Mouse (Mus musculus) neural tube, embryonic 12.5 days (tissue): Measurements from ENCODE around the gene Banf2. TPM values are rescaled to one million over a fixed set of nuclear protein-coding genes. Genes with fewer than 3 reads are reported as not detected.

ENCODE experiments used
- ATAC-seq: fragments of 200-750 bp; cut with Nextera tagmentation; 2 replicates; pipeline ENCODE4 v1.8.0; 2017; ENCODE audit warnings: low read depth, mild to moderate bottlenecking, moderate TSS enrichment, moderate library complexity; ENCODE audit not compliant: low FRiP score
- H3K27ac ChIP-seq: fragments of 300-500 bp; sonication (generic); 2 replicates; pipeline ENCODE4 v1.5.1; 2016
- H3K27me3 ChIP-seq: fragments of 300-500 bp; sonication (generic); replicated peaks from 2 replicates; pipeline ENCODE4 v1.6.1; 2016; ENCODE audit warnings: mild to moderate bottlenecking
- H3K36me3 ChIP-seq: fragments of 300-500 bp; sonication (generic); 2 replicates; pipeline ENCODE4 v1.6.1; 2016; ENCODE audit warnings: mild to moderate bottlenecking
- H3K4me1 ChIP-seq: fragments of 300-500 bp; sonication (generic); 2 replicates; pipeline ENCODE4 v1.6.1; 2016
- H3K4me2 ChIP-seq: fragments of 300-500 bp; sonication (generic); replicated peaks from 2 replicates; pipeline ENCODE4 v1.6.1; 2016; ENCODE audit warnings: mild to moderate bottlenecking
- H3K4me3 ChIP-seq: fragments of 300-500 bp; sonication (generic); 2 replicates; pipeline ENCODE4 v1.5.1; 2016
- H3K9ac ChIP-seq: fragments of 300-500 bp; sonication (generic); 2 replicates; pipeline ENCODE4 v1.6.1; 2016; ENCODE audit warnings: mild to moderate bottlenecking
- H3K9me3 ChIP-seq: fragments of 300-500 bp; sonication (generic); 2 replicates; pipeline ENCODE4 v1.6.1; 2016; ENCODE audit warnings: mild to moderate bottlenecking
- WGBS: fragments of 180-500 bp; shearing (Covaris S2); methylation state at CpG from one replicate; pipeline ENCODE4 v1.1.7; 2016; 5-methylcytosine and 5-hydroxymethylcytosine counted together
- polyA plus RNA-seq: library from polyadenylated mRNA; unstranded; fragments of >200 nt; fragmentation: Nextera tagmentation; extraction: Ambion mirVana; gene quantifications from 2 replicates; pipeline ENCODE4 v1.2.1, GENCODE M21; 2016

Banf2 gene
- polyA plus RNA-seq, 1 experiment from 2014 or later: not detected

GRCm38 (mm10) chr2:144009081-144009480, 23.8 kb upstream of the Banf2 start:
- Histone ChIP-seq H3K9ac (no peak overlapping the region), H3K4me2 (peak overlapping the region; percentile 72), H3K36me3 (no peaks in the 10 kb centered on the region), H3K9me3 (no peaks in the 10 kb centered on the region), H3K4me3 (no peak overlapping the region), H3K27me3 (no peaks in the 10 kb centered on the region), H3K4me1 (0 out of 2 replicates have a peak, but pooled peaks cover 14% of the 10 kb centered on the region), H3K27ac (no peak overlapping the region)
- WGBS: 92% methylated on average over 1 of the region's 1 CpGs
- ATAC-seq: no peak

DNA sequence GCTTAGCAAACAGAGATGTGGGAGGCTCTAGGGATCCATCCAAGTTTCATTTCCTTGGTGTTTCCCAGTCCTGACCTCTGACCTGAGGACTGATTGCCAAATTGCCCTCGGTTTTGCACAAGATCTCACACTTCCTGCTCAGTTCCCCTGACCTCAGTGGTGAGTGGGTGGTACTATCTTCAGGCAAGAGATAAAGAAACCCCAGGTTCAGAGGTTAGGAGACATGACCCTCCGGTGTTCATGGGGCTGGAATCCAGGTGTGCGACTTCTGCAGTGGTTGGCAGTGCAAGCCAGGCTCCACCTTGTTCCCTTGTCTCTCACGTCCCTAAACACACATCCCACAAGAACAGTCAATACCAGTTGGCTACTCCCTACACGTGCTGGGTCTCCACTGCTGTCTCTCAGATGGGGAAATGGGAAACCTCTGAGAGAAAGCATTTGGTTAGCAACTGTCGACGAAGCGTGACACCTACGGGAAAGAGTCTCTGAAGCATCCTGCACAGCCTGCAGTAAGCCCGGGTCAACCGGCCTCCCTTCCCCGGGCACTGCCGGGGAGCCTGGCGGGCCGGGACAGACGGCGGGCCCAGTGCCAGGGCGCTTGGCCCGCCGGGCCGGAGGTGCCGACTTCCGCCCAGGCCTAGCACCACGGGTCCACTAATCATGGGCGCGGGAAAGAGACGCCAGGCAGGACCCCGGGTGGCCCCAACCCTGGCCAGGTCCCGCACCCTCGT, 23.1 kb upstream of the Banf2 start:
- Histone ChIP-seq H3K27me3 (no peaks in the 10 kb centered on the region), H3K9me3 (no peaks in the 10 kb centered on the region), H3K4me1 (0 out of 2 replicates have a peak, but pooled peaks cover 18% of the 10 kb centered on the region), H3K4me2 (peak overlapping the region; percentile 72), H3K36me3 (no peaks in the 10 kb centered on the region), H3K4me3 (peak overlapping the region; percentile 91), H3K27ac (no peak overlapping the region), H3K9ac (peak overlapping the region; percentile 87)
- WGBS: 5% methylated on average over 30 of the region's 30 CpGs
- ATAC-seq: no peak; the same call in 1 of the 2 replicates

GRCm38 (mm10) chr2:144010282-144011044, 22.4 kb upstream of the Banf2 start:
- Histone ChIP-seq H3K4me2 (peak overlapping the region; percentile 72), H3K4me1 (0 out of 2 replicates have a peak, but pooled peaks cover 18% of the 10 kb centered on the region), H3K36me3 (no peaks in the 10 kb centered on the region), H3K27ac (peak overlapping the region; percentile 83), H3K9ac (peak overlapping the region; percentile 87), H3K4me3 (peak overlapping the region; percentile 91), H3K9me3 (no peaks in the 10 kb centered on the region), H3K27me3 (no peaks in the 10 kb centered on the region)
- peak; percentile 52 for ATAC-seq
- under 1% methylated on average over 99 of the region's 107 CpGs for WGBS

GRCm38 (mm10) chr2:144011080-144011551, 21.7 kb upstream of the Banf2 start, which contains the start of gene Rrbp1:
Gene Rrbp1, minus strand, starts transcription at chr2:144011263.
- H3K4me2 ChIP-seq: peak within 1 kb of the TSS; percentile 72
- H3K9me3 ChIP-seq: no peaks in the 10 kb centered on the region
- peak within 1 kb of the TSS; percentile 91 for H3K4me3 ChIP-seq
- 0 out of 2 replicates have a peak, but pooled peaks cover 18% of the 10 kb centered on the region for H3K4me1 ChIP-seq
- ATAC-seq: peak; percentile 98
- H3K9ac ChIP-seq: peak within 1 kb of the TSS; percentile 87
- no peaks in the 10 kb centered on the region for H3K27me3 ChIP-seq
- peak within 1 kb of the TSS; percentile 83 for H3K27ac ChIP-seq
- WGBS: 0% methylated on average over 53 of the region's 53 CpGs
- H3K36me3 ChIP-seq: no peaks in the 10 kb centered on the region

DNA sequence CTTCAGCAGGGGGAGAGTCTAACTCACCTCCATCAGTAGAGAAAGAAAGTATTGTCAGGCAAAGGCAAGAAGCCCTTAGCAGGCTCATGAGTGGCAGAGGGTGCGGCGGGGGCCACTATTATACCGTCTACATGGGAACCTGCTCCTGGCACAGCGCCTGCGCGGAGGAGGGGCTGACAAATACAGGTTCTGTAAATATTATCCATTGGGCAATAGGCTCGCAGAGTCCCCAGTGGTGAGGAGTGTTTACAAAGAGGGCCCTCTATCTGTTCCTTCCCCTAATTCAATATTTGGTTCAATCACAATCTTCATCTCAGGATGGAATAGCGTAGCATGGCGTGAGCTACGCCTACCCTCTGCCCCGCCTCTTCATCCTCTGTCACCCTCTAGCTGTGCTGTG, 18.8 kb upstream of the Banf2 start:
- Histone ChIP-seq H3K9ac (no peak overlapping the region), H3K27me3 (no peaks in the 10 kb centered on the region), H3K4me3 (no peak overlapping the region), H3K9me3 (no peaks in the 10 kb centered on the region), H3K4me2 (no peak overlapping the region), H3K36me3 (no peaks in the 10 kb centered on the region), H3K4me1 (0 out of 2 replicates have a peak, but pooled peaks cover 18% of the 10 kb centered on the region), H3K27ac (no peak overlapping the region)
- WGBS: 85% methylated on average over 11 of the region's 11 CpGs
- ATAC-seq: no peak

GRCm38 (mm10) chr2:144014481-144014880, 18.4 kb upstream of the Banf2 start:
- WGBS: 44% methylated on average over 5 of the region's 5 CpGs
- 0 out of 2 replicates have a peak, but pooled peaks cover 16% of the 10 kb centered on the region for H3K4me1 ChIP-seq
- H3K27ac ChIP-seq: no peak overlapping the region
- no peaks in the 10 kb centered on the region for H3K36me3 ChIP-seq
- H3K4me3 ChIP-seq: no peak overlapping the region
- no peak overlapping the region for H3K4me2 ChIP-seq
- H3K27me3 ChIP-seq: 0 out of 2 replicates have a peak, but pooled peaks cover under 1% of the 10 kb centered on the region
- H3K9ac ChIP-seq: no peak overlapping the region
- ATAC-seq: no peak
- H3K9me3 ChIP-seq: no peaks in the 10 kb centered on the region

DNA sequence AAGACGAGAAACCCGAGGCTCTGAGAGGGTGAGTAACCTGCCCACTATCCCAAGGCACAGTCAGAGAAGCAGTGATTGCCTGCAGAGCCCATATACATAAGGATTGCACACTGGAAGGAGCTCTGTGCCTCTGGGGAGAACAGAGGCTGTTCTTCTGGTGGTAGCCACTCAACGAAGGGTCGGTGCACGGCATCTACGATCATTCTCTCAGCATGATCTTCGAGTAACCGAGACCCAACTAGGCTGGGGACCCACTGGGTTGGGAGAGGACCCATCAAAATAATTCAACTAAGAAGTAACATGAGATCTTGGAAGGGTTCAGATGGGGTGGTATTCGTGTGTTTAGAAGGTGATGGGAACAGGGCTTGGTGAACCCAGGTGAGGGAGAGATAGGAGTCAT, 17.0 kb upstream of the Banf2 start:
- Histone ChIP-seq H3K9ac (no peak overlapping the region), H3K4me2 (no peak overlapping the region), H3K4me1 (0 out of 2 replicates have a peak, but pooled peaks cover 9% of the 10 kb centered on the region), H3K9me3 (no peaks in the 10 kb centered on the region), H3K27me3 (0 out of 2 replicates have a peak, but pooled peaks cover 4% of the 10 kb centered on the region), H3K4me3 (no peak overlapping the region), H3K27ac (no peak overlapping the region), H3K36me3 (no peaks in the 10 kb centered on the region)
- 82% methylated on average over 9 of the region's 9 CpGs for WGBS
- no peak for ATAC-seq

DNA sequence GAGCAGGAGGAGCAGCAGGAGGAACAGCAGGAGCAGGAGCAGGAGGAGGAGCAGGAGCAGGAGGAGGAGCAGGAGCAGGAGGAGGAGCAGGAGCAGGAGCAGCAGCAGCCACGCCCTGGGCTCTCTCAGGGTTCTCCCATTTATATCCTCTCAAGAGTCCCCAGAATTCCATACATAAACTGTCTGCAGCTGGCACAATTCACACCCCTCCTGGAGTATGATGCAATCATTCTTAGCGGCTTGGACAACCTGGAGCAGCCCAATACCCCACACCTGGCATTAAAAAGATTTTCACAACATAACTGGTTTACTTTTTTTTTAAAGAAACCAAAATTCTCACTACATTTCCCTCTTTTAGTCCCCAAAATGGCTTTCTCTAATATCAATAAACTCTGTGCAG, 12.9 kb upstream of the Banf2 start:
- no peaks in the 10 kb centered on the region for H3K9me3 ChIP-seq
- 62% methylated on average over 2 of the region's 2 CpGs for WGBS
- no peaks in the 10 kb centered on the region for H3K4me1 ChIP-seq
- H3K9ac ChIP-seq: no peak overlapping the region
- ATAC-seq: no peak
- no peaks in the 10 kb centered on the region for H3K36me3 ChIP-seq
- H3K4me3 ChIP-seq: no peak overlapping the region
- no peak overlapping the region for H3K4me2 ChIP-seq
- H3K27ac ChIP-seq: no peak overlapping the region
- H3K27me3 ChIP-seq: 0 out of 2 replicates have a peak, but pooled peaks cover 4% of the 10 kb centered on the region

DNA sequence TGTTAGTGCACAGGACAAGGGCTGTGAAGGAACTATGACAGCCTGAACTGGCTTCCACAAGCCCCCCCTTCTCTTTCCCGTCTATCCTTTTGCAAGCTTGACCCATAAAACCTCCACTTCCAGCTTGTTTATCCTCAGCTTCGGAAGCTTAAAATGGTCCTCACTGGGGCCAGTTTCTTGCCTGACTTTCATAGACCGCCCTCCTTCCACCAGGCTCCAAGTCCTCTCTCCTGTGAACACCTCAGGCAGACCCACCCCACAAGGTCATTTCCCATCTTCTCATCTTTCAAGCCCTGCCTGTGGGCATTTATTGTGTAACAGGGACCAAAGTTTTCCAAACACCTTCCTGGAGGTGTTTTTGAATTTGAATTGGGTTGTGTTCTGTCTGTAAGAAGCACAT, 10.4 kb upstream of the Banf2 start:
- 77% methylated on average over 3 of the region's 3 CpGs for WGBS
- Histone ChIP-seq H3K9me3 (no peaks in the 10 kb centered on the region), H3K27me3 (0 out of 2 replicates have a peak, but pooled peaks cover 4% of the 10 kb centered on the region), H3K4me2 (no peak overlapping the region), H3K27ac (no peak overlapping the region), H3K36me3 (no peaks in the 10 kb centered on the region), H3K4me1 (no peaks in the 10 kb centered on the region), H3K9ac (no peak overlapping the region), H3K4me3 (no peak overlapping the region)
- ATAC-seq: no peak

DNA sequence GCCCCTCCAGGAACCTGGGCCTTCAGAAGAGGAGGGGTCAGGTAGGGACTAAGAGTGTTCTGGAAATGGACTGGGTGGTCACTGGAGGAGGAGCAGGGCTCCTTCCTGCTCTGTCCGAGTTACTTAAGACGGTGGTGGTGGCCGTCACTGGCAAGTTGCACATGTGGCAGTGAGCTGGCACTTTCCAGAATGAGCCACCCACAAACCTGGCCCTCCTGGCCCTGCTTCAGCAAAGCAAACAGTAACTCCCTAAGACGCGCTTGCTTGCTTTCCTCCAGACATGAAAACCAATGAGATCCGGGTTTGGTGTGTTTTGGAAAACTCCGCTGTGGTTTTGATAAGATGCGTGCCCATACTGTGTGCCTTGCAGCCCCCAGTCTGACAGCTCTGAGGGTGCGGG, 7.5 kb upstream of the Banf2 start:
- ATAC-seq: no peak
- H3K4me1 ChIP-seq: no peaks in the 10 kb centered on the region
- no peak overlapping the region for H3K4me2 ChIP-seq
- no peaks in the 10 kb centered on the region for H3K27me3 ChIP-seq
- H3K9me3 ChIP-seq: no peaks in the 10 kb centered on the region
- H3K9ac ChIP-seq: no peak overlapping the region
- H3K27ac ChIP-seq: no peak overlapping the region
- WGBS: 89% methylated on average over 9 of the region's 9 CpGs
- H3K4me3 ChIP-seq: no peak overlapping the region
- H3K36me3 ChIP-seq: no peaks in the 10 kb centered on the region

GRCm38 (mm10) chr2:144026456-144026855, 6.4 kb upstream of the Banf2 start:
- Histone ChIP-seq H3K27ac (no peak overlapping the region), H3K36me3 (no peaks in the 10 kb centered on the region), H3K4me3 (no peak overlapping the region), H3K9me3 (no peaks in the 10 kb centered on the region), H3K9ac (no peak overlapping the region), H3K4me2 (no peak overlapping the region), H3K27me3 (no peaks in the 10 kb centered on the region), H3K4me1 (no peaks in the 10 kb centered on the region)
- no peak for ATAC-seq
- WGBS: 77% methylated on average over 4 of the region's 4 CpGs

GRCm38 (mm10) chr2:144030791-144031190, 2.1 kb upstream of the Banf2 start:
- Histone ChIP-seq H3K36me3 (no peaks in the 10 kb centered on the region), H3K4me3 (no peak overlapping the region), H3K9ac (no peak overlapping the region), H3K27ac (no peak overlapping the region), H3K27me3 (no peaks in the 10 kb centered on the region), H3K4me1 (no peaks in the 10 kb centered on the region), H3K9me3 (no peaks in the 10 kb centered on the region), H3K4me2 (no peak overlapping the region)
- WGBS: 88% methylated on average over 7 of the region's 7 CpGs
- ATAC-seq: no peak
